Mouse (Mus musculus) cerebellum, adult 2 months (tissue): Measurements from ENCODE around the gene Pnliprp1. TPM values are rescaled to one million over a fixed set of nuclear protein-coding genes. Genes with fewer than 3 reads are reported as not detected.

Experiments used
- DNase-seq, 2 experiments: peaks; one replicate each; pipeline ENCODE4 v3.0.0; 2021
- H3K27ac ChIP-seq: fragments of 200-500 bp; 2 replicates; pipeline ENCODE4 v1.5.1; 2012; ENCODE audit warnings: low read length, control low read depth, inconsistent platforms; ENCODE audit not compliant: insufficient read depth
- H3K27me3 ChIP-seq: fragments of 200-500 bp; 2 replicates; pipeline ENCODE4 v1.6.1; 2012; ENCODE audit warnings: inconsistent platforms, mild to moderate bottlenecking, low read length, moderate library complexity; ENCODE audit not compliant: control insufficient read depth, insufficient read depth
- H3K4me1 ChIP-seq: fragments of 200-500 bp; 2 replicates; pipeline ENCODE4 v1.6.1; 2011; ENCODE audit warnings: low read length; ENCODE audit not compliant: control insufficient read depth, insufficient read depth
- H3K4me3 ChIP-seq: fragments of 200-500 bp; replicated peaks from 2 replicates; pipeline ENCODE3; 2011; ENCODE audit warnings: mild to moderate bottlenecking, low read depth, low read length, control low read depth; ENCODE audit not compliant: insufficient read depth
- CTCF ChIP-seq: fragments of 200-500 bp; IDR thresholded peaks from 2 replicates; pipeline ENCODE4 v1.5.1; 2011; ENCODE audit warnings: low read depth, mild to moderate bottlenecking, control low read depth, low read length, moderate library complexity, borderline replicate concordance; ENCODE audit not compliant: insufficient read depth
- POLR2A ChIP-seq: fragments of 200-500 bp; IDR thresholded peaks from 2 replicates; pipeline ENCODE4 v1.6.1; 2011; ENCODE audit warnings: low read length, control low read depth, borderline replicate concordance; ENCODE audit not compliant: insufficient read depth
- WGBS: fragments of 180-500 bp; shearing (Covaris S2); methylation state at CpG from one replicate; pipeline ENCODE4 v1.1.7; 2018; 5-methylcytosine and 5-hydroxymethylcytosine counted together
- polyA plus RNA-seq: library from polyadenylated mRNA; depleted of rRNA; stranded (reverse); fragments of >200 nt; gene quantifications from 2 replicates; pipeline ENCODE4 v1.2.3, GENCODE M21; 2012; rRNA removed

Gene Pnliprp1
- polyA plus RNA-seq, result not detected in 2 replicates

DNA sequence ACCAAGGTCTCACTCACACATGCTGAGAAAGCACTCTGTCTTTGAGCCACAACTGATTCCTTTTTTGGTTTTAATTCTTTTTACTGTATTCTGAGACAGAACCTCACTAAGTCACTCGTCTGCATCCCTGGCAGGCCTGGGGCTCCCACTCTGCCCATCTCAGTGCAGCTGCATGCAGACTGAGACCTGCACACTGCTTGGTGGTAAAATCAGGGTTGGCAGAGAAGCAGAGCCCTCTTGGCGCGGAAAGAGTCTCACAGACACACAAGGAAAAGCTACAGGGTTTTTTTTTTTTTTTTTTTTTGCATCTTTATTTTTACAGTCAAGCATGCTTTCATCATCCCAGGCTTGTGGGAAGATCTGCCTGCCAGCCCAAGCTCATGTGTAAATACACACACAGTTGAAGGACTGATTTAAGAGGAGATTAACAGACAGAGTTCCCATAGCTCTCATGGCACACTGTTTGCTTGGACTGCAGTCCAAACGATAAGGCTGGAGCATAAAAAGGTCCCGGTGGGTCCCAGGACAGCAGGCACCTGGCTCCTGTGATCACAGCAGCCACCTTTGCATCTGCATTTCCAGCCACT, at the start of gene Pnliprp1:
Gene Pnliprp1, plus strand, starts transcription at position 443 of the 587 bp plus-strand sequence.
- TF ChIP-seq CTCF (no peak), POLR2A (no peak)
- H3K4me3 ChIP-seq, result no peak within 1 kb of the TSS
- no peaks in the 10 kb centered on the region for H3K4me1 ChIP-seq
- H3K27ac ChIP-seq, result no peak within 1 kb of the TSS
- no peak for DNase-seq
- H3K27me3 ChIP-seq, result no peaks in the 10 kb centered on the region
- WGBS, result 35% methylated on average over 5 of the region's 5 CpGs

DNA sequence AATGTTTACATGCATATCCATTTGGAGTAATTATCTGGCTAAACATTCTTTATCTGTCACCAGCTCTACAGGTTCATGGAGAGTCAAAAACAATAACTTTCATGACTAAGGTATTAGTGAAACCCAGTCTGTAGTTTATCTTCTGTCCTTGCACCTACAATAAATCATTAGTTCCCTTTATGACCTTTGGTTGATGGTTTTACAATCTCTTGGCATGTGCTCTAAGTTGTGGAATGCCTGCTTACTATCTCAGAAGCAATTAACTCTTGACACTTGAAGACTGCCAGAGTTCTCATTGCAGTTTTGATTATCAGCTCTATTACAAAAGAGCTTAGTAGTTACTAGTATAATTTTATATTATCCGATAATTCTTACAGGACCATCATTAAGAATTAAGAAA, 39.8 kb upstream of the Pnliprp1 start:
- Histone ChIP-seq H3K4me1 (no peaks in the 10 kb centered on the region), H3K27me3 (no peaks in the 10 kb centered on the region), H3K4me3 (no peak overlapping the region), H3K27ac (no peak overlapping the region)
- WGBS, result 93% methylated on average over 1 of the region's 1 CpGs
- DNase-seq, result no peak
- TF ChIP-seq POLR2A, result no peak
- no peak for TF ChIP-seq CTCF

DNA sequence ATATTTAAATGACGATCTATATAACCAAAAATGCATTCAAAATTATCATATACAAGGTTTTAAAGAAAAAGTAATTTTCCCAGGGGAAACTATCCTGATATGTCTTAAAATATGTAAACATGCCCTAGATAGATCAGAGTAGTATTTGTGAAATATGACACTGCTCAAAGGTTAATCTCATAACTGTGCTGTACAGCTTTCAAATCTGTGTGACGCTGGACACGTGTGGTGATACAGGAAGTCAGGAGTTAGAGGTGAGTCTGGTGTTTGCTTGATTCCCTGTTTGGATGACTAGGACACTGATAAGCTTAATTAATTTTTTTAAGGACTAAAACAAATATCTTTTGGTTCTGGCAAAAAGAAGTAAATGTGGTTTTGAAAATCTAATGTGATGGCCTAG, 33.4 kb upstream of the Pnliprp1 start:
- TF ChIP-seq POLR2A (no peak), CTCF (no peak)

GRCm38 (mm10) chr19:58696235-58696634, 32.5 kb upstream of the Pnliprp1 start:
- Histone ChIP-seq H3K4me1 (no peaks in the 10 kb centered on the region), H3K27ac (no peak overlapping the region), H3K4me3 (no peak overlapping the region), H3K27me3 (no peaks in the 10 kb centered on the region)
- DNase-seq, result no peak
- WGBS, result 89% methylated on average over 2 of the region's 2 CpGs
- TF ChIP-seq CTCF, result no peak

More for the DNA sequence above, 33.4 kb upstream of the Pnliprp1 start:
- no peak overlapping the region for H3K27ac ChIP-seq
- H3K4me1 ChIP-seq, result no peaks in the 10 kb centered on the region
- 95% methylated on average over 3 of the region's 3 CpGs for WGBS
- no peak for DNase-seq
- no peaks in the 10 kb centered on the region for H3K27me3 ChIP-seq
- H3K4me3 ChIP-seq, result no peak overlapping the region

- TF ChIP-seq POLR2A, result no peak
- TF ChIP-seq CTCF, result no peak
- Histone ChIP-seq H3K27me3 (no peaks in the 10 kb centered on the region), H3K4me1 (no peaks in the 10 kb centered on the region), H3K27ac (no peak overlapping the region), H3K4me3 (no peak overlapping the region)
- no peak for DNase-seq
- WGBS, result 85% methylated on average over 4 of the region's 4 CpGs
These were observed 24.1 kb upstream of the Pnliprp1 start for GRCm38 (mm10) chr19:58704556-58704955.

GRCm38 (mm10) chr19:58708611-58709010, 20.1 kb upstream of the Pnliprp1 start:
- DNase-seq, result no peak
- Histone ChIP-seq H3K27me3 (no peaks in the 10 kb centered on the region), H3K27ac (no peak overlapping the region), H3K4me1 (no peaks in the 10 kb centered on the region), H3K4me3 (no peak overlapping the region)
- 25% methylated on average over 3 of the region's 3 CpGs for WGBS
- TF ChIP-seq POLR2A, result no peak
- no peak for TF ChIP-seq CTCF

- no peak for TF ChIP-seq CTCF
- TF ChIP-seq POLR2A, result no peak
- Histone ChIP-seq H3K27me3 (no peaks in the 10 kb centered on the region), H3K4me3 (no peak overlapping the region), H3K4me1 (no peaks in the 10 kb centered on the region), H3K27ac (no peak overlapping the region)
- 93% methylated on average over 4 of the region's 4 CpGs for WGBS
- DNase-seq, result no peak
These were observed 10.8 kb upstream of the Pnliprp1 start for GRCm38 (mm10) chr19:58717925-58718324.

GRCm38 (mm10) chr19:58720439-58720838, 8.2 kb upstream of the Pnliprp1 start:
- no peak for DNase-seq
- H3K4me1 ChIP-seq, result no peaks in the 10 kb centered on the region
- H3K27ac ChIP-seq, result no peak overlapping the region
- no peak for TF ChIP-seq POLR2A
- no peak for TF ChIP-seq CTCF
- H3K27me3 ChIP-seq, result no peaks in the 10 kb centered on the region
- H3K4me3 ChIP-seq, result no peak overlapping the region

DNA sequence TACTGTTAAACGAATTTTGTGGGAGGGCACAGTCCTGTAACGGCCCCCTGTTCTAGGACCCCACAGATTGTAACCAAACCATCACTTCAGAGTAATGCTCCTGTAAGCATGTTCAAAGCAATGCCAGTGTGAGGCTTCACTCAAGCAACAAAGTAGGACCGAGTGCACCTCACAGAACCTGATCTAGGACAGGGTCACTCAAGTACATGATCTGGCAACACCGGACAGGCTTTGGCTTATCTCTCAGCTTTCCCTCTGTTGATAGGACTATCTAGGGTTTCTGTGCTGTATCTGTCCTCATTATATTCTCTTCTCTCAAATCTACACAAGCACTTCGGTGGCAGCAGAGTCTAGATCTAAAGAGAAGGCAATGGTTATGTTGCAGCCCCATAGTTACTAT, 2.1 kb upstream of the Pnliprp1 start:
- Histone ChIP-seq H3K4me1 (no peaks in the 10 kb centered on the region), H3K4me3 (no peak overlapping the region), H3K27ac (no peak overlapping the region), H3K27me3 (no peaks in the 10 kb centered on the region)
- DNase-seq, result no peak
- TF ChIP-seq POLR2A (no peak), CTCF (no peak)
- 89% methylated on average over 5 of the region's 5 CpGs for WGBS
